Mouse (Mus musculus) stomach, embryonic 15.5 days (tissue): ENCODE results near the gene Gpn3. TPM values are rescaled to one million over a fixed set of nuclear protein-coding genes. Genes with fewer than 3 reads are reported as not detected.
A peak's percentile ranks its signal among the peaks of the same experiment; 100 is the strongest.

Experiments used
- ATAC-seq: fragments of 200-750 bp; cut with Nextera tagmentation; 2 replicates; pipeline ENCODE4 v1.8.0; 2017; ENCODE audit warnings: low read depth, moderate number of reproducible peaks, moderate TSS enrichment; ENCODE audit not compliant: insufficient read depth, low FRiP score
- H3K27ac ChIP-seq: fragments of 300-500 bp; sonication (generic); 2 replicates; pipeline ENCODE4 v1.5.1; 2015; ENCODE audit warnings: mild to moderate bottlenecking, inconsistent platforms
- H3K27me3 ChIP-seq: fragments of 300-500 bp; sonication (generic); replicated peaks from 2 replicates; pipeline ENCODE4 v1.6.1; 2015; ENCODE audit warnings: inconsistent platforms
- H3K36me3 ChIP-seq: fragments of 300-500 bp; sonication (generic); 2 replicates; pipeline ENCODE4 v1.6.1; 2015; ENCODE audit warnings: inconsistent platforms
- H3K4me1 ChIP-seq: fragments of 300-500 bp; sonication (generic); 2 replicates; pipeline ENCODE4 v1.6.1; 2015; ENCODE audit warnings: inconsistent platforms
- H3K4me2 ChIP-seq: fragments of 300-500 bp; sonication (generic); 2 replicates; pipeline ENCODE4 v1.6.1; 2015; ENCODE audit warnings: mild to moderate bottlenecking, inconsistent platforms
- H3K4me3 ChIP-seq: fragments of 300-500 bp; sonication (generic); replicated peaks from 2 replicates; pipeline ENCODE4 v1.5.1; 2015; ENCODE audit warnings: inconsistent platforms
- H3K9ac ChIP-seq: fragments of 300-500 bp; sonication (generic); 2 replicates; pipeline ENCODE4 v1.6.1; 2015; ENCODE audit warnings: inconsistent platforms
- H3K9me3 ChIP-seq: fragments of 300-500 bp; sonication (generic); 2 replicates; pipeline ENCODE4 v1.6.1; 2016; ENCODE audit warnings: inconsistent platforms
- WGBS: fragments of 180-500 bp; shearing (Covaris S2); methylation state at CpG from one replicate; pipeline ENCODE4 v1.1.7; 2015; 5-methylcytosine and 5-hydroxymethylcytosine counted together
- polyA plus RNA-seq: library from polyadenylated mRNA; unstranded; fragments of >200 nt; fragmentation: Nextera tagmentation; extraction: Ambion mirVana; gene quantifications from 2 replicates; pipeline ENCODE4 v1.2.1, GENCODE M21; 2015

Gpn3 gene
- polyA plus RNA-seq, 1 experiment from 2014 or later = 69.5 TPM

DNA sequence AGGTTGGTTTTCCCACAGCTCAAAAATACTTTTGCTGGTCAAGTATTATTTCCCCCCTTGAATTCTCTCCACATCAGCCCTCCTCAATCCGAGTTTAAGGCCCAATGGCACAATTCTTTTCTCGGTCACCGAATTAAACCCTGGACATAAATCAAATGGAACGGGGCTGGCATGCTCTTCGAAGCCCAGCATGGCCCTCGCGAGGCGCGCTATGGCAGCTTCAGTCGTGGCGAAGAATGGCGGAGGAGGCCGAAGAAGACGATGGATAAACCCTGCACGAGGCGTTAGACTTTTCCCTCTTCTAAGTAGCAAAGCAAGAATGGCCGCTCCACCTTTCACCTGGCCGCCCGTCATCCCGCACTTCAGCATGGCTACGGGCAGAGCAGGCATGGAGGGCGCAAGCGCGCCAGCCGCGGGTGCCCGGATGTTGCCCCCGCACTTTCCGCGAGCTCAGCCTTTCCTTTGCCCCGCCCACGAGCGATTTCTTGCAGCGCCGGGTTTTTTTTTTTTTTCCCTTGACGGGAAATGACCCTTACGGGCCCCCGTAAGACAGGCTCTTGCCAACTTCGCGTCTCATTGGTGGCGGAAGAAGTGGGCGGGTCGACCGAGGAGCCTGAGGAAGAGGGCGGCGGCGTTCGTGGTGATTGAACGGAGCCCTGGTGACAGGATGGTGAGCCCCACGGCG lies 17.7 kb upstream of the Gpn3 start, which contains the start of the genes Rad9b and Vps29:
Rad9b (minus strand) TSS at position 427 of the 685 bp plus-strand sequence.
Vps29 (plus strand) TSS at position 563 of the 685 bp plus-strand sequence.
- no peaks in the 10 kb centered on the region for H3K27me3 ChIP-seq
- H3K4me2 ChIP-seq = peak within 1 kb of the TSS; percentile 86
- H3K4me3 ChIP-seq = peak within 1 kb of the TSS; percentile 97
- WGBS = under 1% methylated on average over 50 of the region's 51 CpGs
- peak within 1 kb of the TSS; percentile 81 for H3K27ac ChIP-seq
- no peaks in the 10 kb centered on the region for H3K36me3 ChIP-seq
- peak; percentile 92 for ATAC-seq
- peaks cover 3% of the 10 kb centered on the region; the same call in 1 of the 2 replicates for H3K4me1 ChIP-seq
- no peaks in the 10 kb centered on the region for H3K9me3 ChIP-seq
- peak within 1 kb of the TSS; percentile 82 for H3K9ac ChIP-seq

DNA sequence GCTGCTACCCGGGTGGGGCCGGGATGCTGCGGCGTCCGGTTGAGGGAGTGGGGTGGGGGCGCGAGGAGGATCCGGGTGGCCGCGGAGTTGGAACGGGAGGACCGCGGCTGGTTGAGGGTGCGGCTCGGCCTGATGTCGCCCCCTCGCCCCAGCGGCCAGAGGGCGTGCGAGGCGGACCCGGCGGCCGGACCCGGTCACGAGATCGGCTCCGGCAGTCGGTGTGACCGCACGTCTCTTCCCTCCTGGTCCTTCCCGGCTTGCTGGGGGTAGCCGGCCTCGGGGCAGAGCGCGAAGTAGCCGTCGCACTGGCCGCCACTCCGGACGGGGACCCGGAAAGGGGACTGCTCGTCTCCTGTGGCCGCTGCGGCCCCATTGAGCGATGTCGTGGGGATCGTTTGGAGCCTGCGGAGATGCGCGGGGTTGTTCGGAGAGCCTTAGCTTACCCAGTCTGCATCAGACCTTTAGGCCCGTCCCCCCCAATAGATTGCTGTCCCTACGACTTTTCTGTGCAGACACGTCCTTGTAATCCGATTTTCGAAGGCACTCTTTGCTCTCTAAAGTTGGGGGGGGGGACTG lies 17.1 kb upstream of the Gpn3 start:
- WGBS = under 1% methylated on average over 56 of the region's 57 CpGs
- peak; percentile 72 for ATAC-seq
- no peaks in the 10 kb centered on the region for H3K27me3 ChIP-seq

GRCm38 (mm10) chr5:122372192-122372769 lies 605 bp downstream of the Gpn3 start, which contains the start of gene Fam216a:
Fam216a (minus strand) TSS chr5:122372364.
- peak; percentile 94 for ATAC-seq
- Histone ChIP-seq H3K27me3 (no peaks in the 10 kb centered on the region), H3K9me3 (no peaks in the 10 kb centered on the region), H3K4me1 (peaks cover 7% of the 10 kb centered on the region), H3K9ac (peak within 1 kb of the TSS; percentile 59), H3K27ac (peak within 1 kb of the TSS; percentile 95), H3K4me3 (peak within 1 kb of the TSS; percentile 57), H3K4me2 (peak within 1 kb of the TSS; percentile 81), H3K36me3 (peaks cover 12% of the 10 kb centered on the region)
- WGBS = under 1% methylated on average over 53 of the region's 53 CpGs

More for the DNA sequence above, 17.1 kb upstream of the Gpn3 start:
- Histone ChIP-seq H3K36me3 (no peaks in the 10 kb centered on the region), H3K4me3 (peak overlapping the region; percentile 97), H3K4me2 (peak overlapping the region; percentile 75), H3K9ac (peak overlapping the region; percentile 82), H3K27ac (peak overlapping the region; percentile 81), H3K9me3 (no peaks in the 10 kb centered on the region), H3K4me1 (peaks cover 3% of the 10 kb centered on the region; the same call in 1 of the 2 replicates)

DNA sequence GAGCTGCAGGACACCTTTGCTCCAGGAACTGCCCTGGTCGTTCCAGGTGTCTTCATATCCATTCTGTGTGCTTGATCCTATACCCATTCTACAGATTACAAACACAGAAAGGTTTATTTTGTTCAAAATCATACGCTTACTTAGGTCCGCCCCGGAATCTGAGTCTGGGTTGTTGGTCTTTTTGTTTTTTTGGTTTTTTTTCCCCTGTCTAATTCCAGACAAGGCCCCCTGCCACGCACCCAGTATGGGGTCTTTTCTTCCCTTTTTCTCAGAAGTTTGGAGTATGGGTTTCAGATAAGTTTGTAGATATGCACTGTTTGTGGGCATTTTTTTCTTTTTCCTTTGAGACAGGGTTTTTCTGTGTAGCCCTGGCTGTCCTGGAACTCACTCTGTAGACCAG lies 1.2 kb downstream of the Gpn3 start:
- no peak for ATAC-seq
- H3K4me2 ChIP-seq = peak overlapping the region; percentile 66
- no peaks in the 10 kb centered on the region for H3K9me3 ChIP-seq
- H3K4me1 ChIP-seq = peaks cover 7% of the 10 kb centered on the region
- no peaks in the 10 kb centered on the region for H3K27me3 ChIP-seq
- peaks cover 7% of the 10 kb centered on the region for H3K36me3 ChIP-seq
- 11% methylated on average over 5 of the region's 5 CpGs for WGBS
- peak overlapping the region; percentile 42 for H3K9ac ChIP-seq
- peak overlapping the region; percentile 57 for H3K4me3 ChIP-seq
- peak overlapping the region; percentile 83 for H3K27ac ChIP-seq

- Histone ChIP-seq H3K4me3 (no peak overlapping the region), H3K27me3 (no peaks in the 10 kb centered on the region), H3K9me3 (no peaks in the 10 kb centered on the region), H3K4me2 (no peak overlapping the region), H3K27ac (no peak overlapping the region), H3K9ac (no peak overlapping the region), H3K36me3 (peaks cover 27% of the 10 kb centered on the region), H3K4me1 (peaks cover 3% of the 10 kb centered on the region; the same call in 1 of the 2 replicates)
- WGBS = 89% methylated on average over 4 of the region's 4 CpGs
- no peak for ATAC-seq
Observed at GRCm38 (mm10) chr5:122377101-122377833, 5.6 kb downstream of the Gpn3 start.

DNA sequence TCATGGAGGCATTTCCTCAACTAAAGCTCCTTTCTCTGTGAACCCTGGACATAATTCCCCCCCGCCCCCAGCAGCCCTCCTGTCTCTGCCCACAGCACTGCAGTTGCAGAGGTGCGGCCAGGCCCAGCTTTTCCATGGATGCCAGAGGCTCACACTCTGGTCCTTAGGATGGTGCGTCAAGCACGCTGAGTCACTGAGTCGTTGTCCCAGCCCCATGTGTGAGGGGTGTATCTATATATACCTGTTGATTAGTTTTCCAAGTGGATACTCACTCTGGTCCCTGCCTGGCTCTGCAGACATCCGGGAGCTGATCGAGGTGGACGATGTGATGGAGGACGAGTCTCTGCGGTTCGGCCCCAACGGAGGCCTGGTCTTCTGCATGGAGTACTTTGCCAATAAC lies 6.5 kb downstream of the Gpn3 start:
- Histone ChIP-seq H3K4me1 (peaks cover 3% of the 10 kb centered on the region; the same call in 1 of the 2 replicates), H3K36me3 (peaks cover 27% of the 10 kb centered on the region), H3K4me2 (no peak overlapping the region), H3K27ac (no peak overlapping the region), H3K9me3 (no peaks in the 10 kb centered on the region), H3K27me3 (no peaks in the 10 kb centered on the region), H3K9ac (no peak overlapping the region), H3K4me3 (no peak overlapping the region)
- no peak for ATAC-seq
- WGBS = 94% methylated on average over 12 of the region's 12 CpGs

DNA sequence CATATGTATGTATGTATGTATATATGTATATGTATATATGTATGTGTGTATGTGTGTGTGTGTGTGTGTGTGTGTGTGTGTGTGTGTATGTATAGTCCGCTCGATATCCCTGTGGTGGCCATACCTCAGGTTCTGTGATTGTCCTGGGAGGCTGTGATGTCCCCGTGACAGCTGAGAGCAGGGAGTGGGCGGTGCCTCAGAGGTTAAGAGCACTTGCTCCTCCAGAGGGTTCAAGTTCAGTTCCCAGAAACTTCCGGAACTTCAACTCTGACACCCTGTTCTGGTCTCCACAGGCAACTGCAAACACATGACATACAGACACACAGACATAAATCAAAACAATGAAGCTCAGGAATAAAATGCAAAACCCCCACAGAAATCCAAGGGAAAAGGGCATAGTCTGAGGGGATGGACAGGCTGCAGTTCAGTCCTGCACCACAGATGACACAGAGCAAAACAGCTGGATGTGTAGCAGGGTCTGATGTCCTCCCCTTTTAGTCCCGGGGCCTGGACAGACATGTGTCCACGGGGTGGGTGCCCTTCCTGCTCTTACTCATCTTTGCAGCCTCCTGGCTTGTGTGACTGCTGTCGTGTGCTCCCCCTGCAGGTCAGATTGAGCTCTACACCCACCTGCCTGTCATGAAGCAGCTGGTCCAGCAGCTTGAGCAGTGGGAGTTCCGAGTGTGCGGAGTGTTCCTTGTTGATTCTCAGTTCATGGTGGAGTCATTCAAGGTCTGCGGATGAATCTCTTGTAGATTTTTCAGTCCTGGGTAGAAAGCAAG lies 7.9 kb downstream of the Gpn3 start:
- no peaks in the 10 kb centered on the region for H3K4me1 ChIP-seq
- H3K9me3 ChIP-seq = no peaks in the 10 kb centered on the region
- no peak overlapping the region for H3K4me2 ChIP-seq
- H3K27me3 ChIP-seq = no peaks in the 10 kb centered on the region
- no peak overlapping the region for H3K9ac ChIP-seq
- WGBS = 50% methylated on average over 11 of the region's 11 CpGs
- ATAC-seq = peak; percentile 58; the same call in 1 of the 2 replicates
- H3K4me3 ChIP-seq = no peak overlapping the region
- peaks cover 27% of the 10 kb centered on the region for H3K36me3 ChIP-seq
- no peak overlapping the region for H3K27ac ChIP-seq

DNA sequence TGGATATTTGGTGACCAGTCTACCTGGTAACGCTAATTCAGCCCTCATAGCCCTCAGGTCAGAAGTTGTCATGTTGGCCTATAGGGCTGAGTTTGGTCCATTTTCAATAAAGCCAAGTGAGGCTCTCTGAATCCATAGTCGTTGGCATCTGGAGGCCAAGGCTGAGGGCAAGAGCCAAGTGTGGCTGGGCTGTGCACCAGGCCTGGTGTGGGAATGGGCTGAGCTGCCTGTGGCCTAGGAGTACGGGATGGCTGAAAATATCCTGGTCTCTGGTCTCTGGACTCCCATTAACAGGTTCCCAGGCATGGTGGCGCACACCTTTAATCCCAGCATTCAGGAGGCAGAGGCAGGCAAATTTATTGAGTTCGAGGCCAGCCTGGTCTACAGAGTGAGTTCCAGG lies 18.3 kb downstream of the Gpn3 start:
- WGBS = 85% methylated on average over 5 of the region's 5 CpGs
- Histone ChIP-seq H3K27me3 (no peaks in the 10 kb centered on the region), H3K36me3 (no peaks in the 10 kb centered on the region), H3K9ac (no peak overlapping the region), H3K4me3 (no peak overlapping the region), H3K27ac (no peak overlapping the region), H3K4me1 (peaks cover 7% of the 10 kb centered on the region; the same call in 1 of the 2 replicates), H3K4me2 (no peak overlapping the region), H3K9me3 (no peaks in the 10 kb centered on the region)
- ATAC-seq = no peak

- Histone ChIP-seq H3K4me3 (no peak overlapping the region), H3K27ac (no peak overlapping the region), H3K27me3 (no peaks in the 10 kb centered on the region), H3K9ac (no peak overlapping the region), H3K4me2 (no peak overlapping the region), H3K9me3 (no peaks in the 10 kb centered on the region), H3K36me3 (no peaks in the 10 kb centered on the region), H3K4me1 (peaks cover 7% of the 10 kb centered on the region; the same call in 1 of the 2 replicates)
- no peak for ATAC-seq
Observed at GRCm38 (mm10) chr5:122390671-122391070, 19.0 kb downstream of the Gpn3 start.

- no peak overlapping the region for H3K27ac ChIP-seq
- H3K4me1 ChIP-seq = peaks cover 7% of the 10 kb centered on the region; the same call in 1 of the 2 replicates
- H3K4me3 ChIP-seq = peak overlapping the region; percentile 90
- no peaks in the 10 kb centered on the region for H3K9me3 ChIP-seq
- WGBS = 47% methylated on average over 15 of the region's 16 CpGs
- H3K27me3 ChIP-seq = no peaks in the 10 kb centered on the region
- no peak overlapping the region for H3K9ac ChIP-seq
- H3K36me3 ChIP-seq = no peaks in the 10 kb centered on the region
- peak overlapping the region; percentile 34 for H3K4me2 ChIP-seq
- ATAC-seq = no peak
Observed at GRCm38 (mm10) chr5:122391178-122391785, 19.6 kb downstream of the Gpn3 start.
